Mouse (Mus musculus): ENCODE results near the gene Gm45713.
"Not testable (repeated sequence)": the region's sequence is repeated elsewhere in the genome, so short reads cannot be mapped to it uniquely, and the experiment has no call there.

Gm45713 gene

GRCm38 (mm10) chr7:45135993-45136567 is at the start of gene Gm45713, which contains the start of gene Flt3l:
Gene Gm45713, minus strand, starts transcription at chr7:45136231.
Gene Flt3l, minus strand, starts transcription at chr7:45136432.
- peak; percentile 90 for DNase-seq

- DNase-seq: no peak
Observed at GRCm38 (mm10) chr7:45183672-45184071, 47.6 kb upstream of the Gm45713 start.

GRCm38 (mm10) chr7:45182606-45183005 is 46.6 kb upstream of the Gm45713 start:
- DNase-seq: no peak

- DNase-seq: peak; percentile 84
Observed at GRCm38 (mm10) chr7:45182199-45182601, 46.2 kb upstream of the Gm45713 start.

- no peak for DNase-seq
Observed at GRCm38 (mm10) chr7:45181540-45181939, 45.5 kb upstream of the Gm45713 start.

- no peak for DNase-seq
Observed at GRCm38 (mm10) chr7:45180896-45181477, 45.0 kb upstream of the Gm45713 start, which contains the start of gene Pth2. Gene Pth2, plus strand, starts transcription at chr7:45180995.

GRCm38 (mm10) chr7:45179469-45179868 is 43.4 kb upstream of the Gm45713 start, which contains the start of gene Gfy:
Gene Gfy, minus strand, starts transcription at chr7:45179569.
- no peak for DNase-seq

- peak; percentile 42 for DNase-seq
Observed at GRCm38 (mm10) chr7:45178550-45178949, 42.5 kb upstream of the Gm45713 start.

- no peak for DNase-seq
Observed at GRCm38 (mm10) chr7:45176356-45176755, 40.3 kb upstream of the Gm45713 start.

- DNase-seq: no peak
Observed at GRCm38 (mm10) chr7:45175929-45176328, 39.9 kb upstream of the Gm45713 start.

GRCm38 (mm10) chr7:45175398-45175797 is 39.4 kb upstream of the Gm45713 start:
- DNase-seq: no peak

- DNase-seq: no peak
Observed at GRCm38 (mm10) chr7:45174567-45175280, 38.7 kb upstream of the Gm45713 start.

- not testable (repeated sequence) for DNase-seq
Observed at GRCm38 (mm10) chr7:45173772-45174171, 37.7 kb upstream of the Gm45713 start.

GRCm38 (mm10) chr7:45172974-45173373 is 36.9 kb upstream of the Gm45713 start:
- DNase-seq: no peak

GRCm38 (mm10) chr7:45169495-45169894 is 33.5 kb upstream of the Gm45713 start:
- peak; percentile 66 for DNase-seq

GRCm38 (mm10) chr7:45168656-45169055 is 32.6 kb upstream of the Gm45713 start:
- DNase-seq: peak; percentile 68

- peak; percentile 74 for DNase-seq
Observed at GRCm38 (mm10) chr7:45167761-45168445, 31.9 kb upstream of the Gm45713 start.

- DNase-seq: peak; percentile 59
Observed at GRCm38 (mm10) chr7:45166950-45167401, 30.9 kb upstream of the Gm45713 start.

- no peak for DNase-seq
Observed at GRCm38 (mm10) chr7:45165701-45166100, 29.7 kb upstream of the Gm45713 start.

- no peak for DNase-seq
Observed at GRCm38 (mm10) chr7:45164833-45165232, 28.8 kb upstream of the Gm45713 start.

GRCm38 (mm10) chr7:45163735-45164490 is 27.9 kb upstream of the Gm45713 start, which contains the start of gene Slc17a7:
Gene Slc17a7, plus strand, starts transcription at chr7:45163949.
- peak; percentile 81 for DNase-seq

GRCm38 (mm10) chr7:45162996-45163615 is 27.1 kb upstream of the Gm45713 start:
- DNase-seq: no peak
